ENCODE assay signal across 46 mouse cellular contexts in genomic region chr7:52024050-52024626, GRCm38 (mm10). TPM values are rescaled to one million over a fixed set of nuclear protein-coding genes. Genes with fewer than 3 reads are reported as not detected.
"Had no signal": no experiment of that assay in that cellular context is flagged by ENCODE, and none has a peak within 500 bp of the region (broad histone marks: within the 10 kb centered on the region; RNA-seq: fewer than 3 reads in every experiment).

No protein-coding gene starts in this region.

- H3K4me3 ChIP-seq: limb, embryonic 10.5 days; limb, embryonic 12.5 days; limb, embryonic 13.5 days; limb, embryonic 15.5 days; liver, embryonic 12.5 days; liver, embryonic 13.5 days; liver, embryonic 15.5 days; lung, embryonic 15.5 days; megakaryocyte, embryonic 14.5 days; midbrain, embryonic 10.5 days; midbrain, embryonic 12.5 days; midbrain, embryonic 13.5 days; midbrain, embryonic 15.5 days; myocyte; neural tube, embryonic 12.5 days; neural tube, embryonic 13.5 days had no signal

- H3K27me3 ChIP-seq: limb, embryonic 12.5 days; limb, embryonic 13.5 days; limb, embryonic 15.5 days; liver, embryonic 12.5 days; liver, embryonic 13.5 days; liver, embryonic 15.5 days; lung, embryonic 15.5 days; megakaryocyte, embryonic 14.5 days; midbrain, embryonic 12.5 days; midbrain, embryonic 13.5 days; midbrain, embryonic 15.5 days; neural tube, embryonic 12.5 days; neural tube, embryonic 13.5 days had no signal

- ATAC-seq: liver, embryonic 12.5 days; liver, postnatal 0 days; lung, postnatal 0 days; midbrain, embryonic 13.5 days; midbrain, embryonic 15.5 days; midbrain, embryonic 16.5 days had no signal

- H3K36me3 ChIP-seq: limb, embryonic 10.5 days; limb, embryonic 12.5 days; limb, embryonic 13.5 days; limb, embryonic 15.5 days; liver, embryonic 12.5 days; liver, embryonic 13.5 days; liver, embryonic 15.5 days; lung, embryonic 15.5 days; midbrain, embryonic 10.5 days; midbrain, embryonic 12.5 days; midbrain, embryonic 13.5 days; midbrain, embryonic 15.5 days; neural tube, embryonic 12.5 days; neural tube, embryonic 13.5 days had no signal

- H3K9me3 ChIP-seq: limb, embryonic 10.5 days; limb, embryonic 12.5 days; limb, embryonic 13.5 days; limb, embryonic 15.5 days; liver, embryonic 12.5 days; liver, embryonic 13.5 days; liver, embryonic 15.5 days; lung, embryonic 15.5 days; megakaryocyte, embryonic 14.5 days; midbrain, embryonic 10.5 days; midbrain, embryonic 12.5 days; midbrain, embryonic 13.5 days; midbrain, embryonic 15.5 days; neural tube, embryonic 12.5 days; neural tube, embryonic 13.5 days had no signal

- H3K4me2 ChIP-seq: limb, embryonic 12.5 days; limb, embryonic 13.5 days; limb, embryonic 15.5 days; liver, embryonic 11.5 days; liver, embryonic 12.5 days; liver, embryonic 13.5 days; liver, embryonic 15.5 days; lung, embryonic 14.5 days; lung, embryonic 15.5 days; midbrain, embryonic 11.5 days; midbrain, embryonic 12.5 days; midbrain, embryonic 13.5 days; midbrain, embryonic 15.5 days; neural tube, embryonic 12.5 days; neural tube, embryonic 13.5 days had no signal

- DNase-seq: left cerebral cortex, postnatal 4 days; liver; liver, embryonic 13.5 days; liver, postnatal 0 days; lung, adult 18-20 months; lung, adult 2 months; lung, embryonic 14.5 days; lung, postnatal 14 days; lung, postnatal 36 days; lung, postnatal 4 days; midbrain, embryonic 14.5 days had no signal

- H3K4me1 ChIP-seq: limb, embryonic 10.5 days; limb, embryonic 12.5 days; limb, embryonic 13.5 days; limb, embryonic 15.5 days; liver, embryonic 12.5 days; liver, embryonic 13.5 days; liver, embryonic 15.5 days; lung, embryonic 15.5 days; megakaryocyte, embryonic 14.5 days; midbrain, embryonic 10.5 days; midbrain, embryonic 12.5 days; midbrain, embryonic 13.5 days; midbrain, embryonic 15.5 days; neural tube, embryonic 12.5 days; neural tube, embryonic 13.5 days had no signal

- H3K27ac ChIP-seq: limb, embryonic 10.5 days; limb, embryonic 12.5 days; limb, embryonic 13.5 days; limb, embryonic 15.5 days; liver, embryonic 12.5 days; liver, embryonic 13.5 days; liver, embryonic 14.5 days; liver, embryonic 15.5 days; lung, embryonic 15.5 days; macrophage; midbrain, embryonic 10.5 days; midbrain, embryonic 12.5 days; midbrain, embryonic 13.5 days; midbrain, embryonic 15.5 days; neural tube, embryonic 12.5 days; neural tube, embryonic 13.5 days had no signal

- H3K9ac ChIP-seq: limb, embryonic 12.5 days; limb, embryonic 13.5 days; limb, embryonic 15.5 days; liver, embryonic 12.5 days; liver, embryonic 13.5 days; liver, embryonic 14.5 days; liver, embryonic 15.5 days; liver, postnatal 0 days; lung, embryonic 14.5 days; lung, embryonic 15.5 days; midbrain, embryonic 12.5 days; midbrain, embryonic 13.5 days; midbrain, embryonic 15.5 days; neural tube, embryonic 12.5 days; neural tube, embryonic 13.5 days had no signal

RNA-seq across cellular contexts. Expression of gene 1700015G11Rik, which starts 8.6 kb away (rescaled TPM):
- total RNA-seq: left cerebral cortex, postnatal 14 days; left cerebral cortex, postnatal 25 days; left cerebral cortex, postnatal 36 days; left cerebral cortex, postnatal 4 days; liver, adult 2 months; megakaryocyte progenitor cell, adult 5-6 weeks; megakaryocyte, adult 5-6 weeks; megakaryocyte-erythroid progenitor cell, adult 5-6 weeks; midbrain, postnatal 0 days; monocyte, adult 5-6 weeks had no signal
- polyA plus RNA-seq: limb, embryonic 10.5 days; limb, embryonic 11.5 days; limb, embryonic 12.5 days; limb, embryonic 13.5 days; limb, embryonic 14.5 days; limb, embryonic 15.5 days; liver, adult 2 months; liver, embryonic 11.5 days; liver, embryonic 12.5 days; liver, embryonic 13.5 days; liver, embryonic 14.5 days; liver, embryonic 15.5 days; liver, embryonic 16.5 days; liver, postnatal 0 days; lung, adult 2 months; lung, embryonic 14.5 days; lung, embryonic 15.5 days; lung, embryonic 16.5 days; lung, postnatal 0 days; macrophage; midbrain, embryonic 10.5 days; midbrain, embryonic 11.5 days; midbrain, embryonic 12.5 days; midbrain, embryonic 13.5 days; midbrain, embryonic 14.5 days; midbrain, embryonic 15.5 days; midbrain, embryonic 16.5 days; midbrain, postnatal 0 days; myocyte; neural tube, embryonic 11.5 days; neural tube, embryonic 12.5 days; neural tube, embryonic 13.5 days had no signal
